Mouse (Mus musculus) heart, postnatal 14 days (tissue): ENCODE measurements around the gene Crtap. TPM values are rescaled to one million over a fixed set of nuclear protein-coding genes. Genes with fewer than 3 reads are reported as not detected.
"Not testable (repeated sequence)": the region's sequence is repeated elsewhere in the genome, so short reads cannot be mapped to it uniquely, and the experiment has no call there.

Experiments
- DNase-seq, 2 experiments: peaks; one replicate each; pipeline ENCODE4 v3.0.0; 2021 to 2022
- intact Hi-C: fragments of 180-260 bp; cut with DNase I; formaldehyde crosslinking; loops from one replicate; pipeline ENCODE4 v1.15.1; 2025
- total RNA-seq, 2 experiments: library from RNA; stranded (reverse); gene quantifications; 2 replicates each; pipeline ENCODE4 v1.2.3; 2021

The Crtap gene
- total RNA-seq, 2 experiments from 2014 or later: 35.4 to 41.3 TPM

- no peak for DNase-seq
- intact Hi-C loops: no loop called here
Observed at GRCm38 (mm10) chr9:114368471-114368858, 22.0 kb downstream of the Crtap start.

- intact Hi-C loops: no loop called here
- DNase-seq: peak; percentile 86 to 89
Observed at GRCm38 (mm10) chr9:114367783-114368470, 22.5 kb downstream of the Crtap start.

- intact Hi-C loops, DNase-seq: not testable (repeated sequence)
Observed at GRCm38 (mm10) chr9:114329855-114330254, 60.6 kb downstream of the Crtap start, which contains the start of gene Bcl2a1c. Bcl2a1c (plus strand) TSS chr9:114330135.

GRCm38 (mm10) chr9:114328332-114328731 lies 62.1 kb downstream of the Crtap start:
- DNase-seq: not testable (repeated sequence)

GRCm38 (mm10) chr9:114326011-114326748 lies 64.3 kb downstream of the Crtap start:
- intact Hi-C loops: no loop called here
- no peak for DNase-seq

More at GRCm38 (mm10) chr9:114328332-114328731, 62.1 kb downstream of the Crtap start:
- intact Hi-C loops: not testable (repeated sequence)

Other genes starting within 250 kb of the Crtap start
- gene Bcl2a1c, start 60.5 kb downstream of the Crtap start, total RNA-seq: not detected
- gene Glb1, start 10.4 kb upstream of the Crtap start, total RNA-seq: 10 to 100 TPM; 18.5 to 19.2 TPM
- 1 to 10 TPM; 4.5 to 4.8 TPM for gene Tmppe, start 10.4 kb upstream of the Crtap start, total RNA-seq
- under 1 TPM in 1 of 2 experiments, not detected in 1; 0.68 TPM for gene Ccr4, start 114.2 kb upstream of the Crtap start, total RNA-seq
- gene C130032M10Rik, start 125.0 kb upstream of the Crtap start, total RNA-seq: not detected
- not detected for gene Trim71, start 173.7 kb upstream of the Crtap start, total RNA-seq
- gene Cnot10, start 249.5 kb upstream of the Crtap start, total RNA-seq: 10 to 100 TPM; 22.5 to 25.5 TPM